22 mouse cellular contexts compared by ENCODE assay signal in genomic region chr2:128298996-128299395, GRCm38 (mm10).
DNase-seq lines count a peak whose midpoint lies in the region; ATAC-seq lines count a peak whose summit lies in the region.
"Had no signal": no experiment of that assay in that cellular context is flagged by ENCODE, and none has a peak within 500 bp of the region (broad histone marks: within the 10 kb centered on the region; RNA-seq: fewer than 3 reads in every experiment).

No protein-coding gene starts in this region.

- intact Hi-C loops in heart, postnatal 10 days (cut with DNase I), result no loop called here

- H3K4me2 ChIP-seq in heart, embryonic 11.5 days, result no peak overlapping the region
- H3K4me2 ChIP-seq: embryonic facial prominence, embryonic 15.5 days; hindbrain, embryonic 14.5 days; intestine, embryonic 15.5 days had no signal

- no peak overlapping the region for H3K27ac ChIP-seq in heart, embryonic 11.5 days (ENCODE audit: low read depth, low read length)
- H3K27ac ChIP-seq: embryonic facial prominence, embryonic 15.5 days; forebrain, embryonic 10.5 days; heart, adult 2 months; hindbrain, embryonic 10.5 days; hindbrain, embryonic 14.5 days; intestine, embryonic 15.5 days had no signal

- H3K4me1 ChIP-seq in heart, embryonic 11.5 days (ENCODE audit: control insufficient read depth, insufficient read depth, low read length), result peaks cover 22% of the 10 kb centered on the region

- no peak for ATAC-seq in heart, embryonic 11.5 days (replicated peaks; ENCODE audit: insufficient number of reproducible peaks, low FRiP score, low TSS enrichment)
- ATAC-seq: forebrain, embryonic 14.5 days; intestine, embryonic 15.5 days had no signal

- WGBS in heart, embryonic 11.5 days (ENCODE audit: insufficient replicate concordance), result 78% methylated on average over 8 of the region's 8 CpGs

- no peak overlapping the region for H3K4me3 ChIP-seq in heart, embryonic 11.5 days (ENCODE audit: low read depth, low read length)
- H3K4me3 ChIP-seq: embryonic facial prominence, embryonic 15.5 days; erythroblast, embryonic 14.5 days; forebrain, embryonic 10.5 days; heart, adult 2 months; hindbrain, embryonic 10.5 days; intestine, embryonic 15.5 days had no signal

- H3K9ac ChIP-seq in heart, embryonic 11.5 days (ENCODE audit: low read depth, low read length), result no peak overlapping the region
- H3K9ac ChIP-seq: embryonic facial prominence, embryonic 15.5 days; hindbrain, embryonic 14.5 days; intestine, embryonic 15.5 days had no signal

- no peaks in the 10 kb centered on the region for H3K36me3 ChIP-seq in heart, embryonic 11.5 days (ENCODE audit: control insufficient read depth, insufficient read depth, low read length)
- H3K36me3 ChIP-seq: embryonic facial prominence, embryonic 15.5 days; forebrain, embryonic 10.5 days; hindbrain, embryonic 10.5 days; intestine, embryonic 15.5 days had no signal

- H3K27me3 ChIP-seq in heart, embryonic 11.5 days (ENCODE audit: control insufficient read depth, insufficient read depth, low read length), result no peaks in the 10 kb centered on the region
- H3K27me3 ChIP-seq: embryonic facial prominence, embryonic 15.5 days; intestine, embryonic 15.5 days had no signal

- no peaks in the 10 kb centered on the region for H3K9me3 ChIP-seq in heart, embryonic 11.5 days (replicated peaks; ENCODE audit: control insufficient read depth, low read length)
- H3K9me3 ChIP-seq: embryonic facial prominence, embryonic 15.5 days; forebrain, embryonic 10.5 days; hindbrain, embryonic 10.5 days; intestine, embryonic 15.5 days had no signal

- DNase-seq in heart, postnatal 10 days, result peak; percentile 62 to 66
- peak; percentile 62 for DNase-seq in lung, postnatal 10 days
- DNase-seq in lung, adult 18-20 months, result no peak
- peak; percentile 55 for DNase-seq in heart, postnatal 4 days
- no peak for DNase-seq in urinary bladder, postnatal 25 days (ENCODE audit: low spot score)
- DNase-seq in left cerebral cortex, adult 9 months (ENCODE audit: low spot score in 2 of 2), result no peak
- DNase-seq: adrenal gland, adult 8-10 months; adrenal gland, postnatal 36 days; cerebellum, adult 11 months; cerebellum, adult 8-10 months; cerebellum, postnatal 14 days; embryo, embryonic 11 days; gastrocnemius, postnatal 36 days had no signal

Comparison
In these comparisons a context has a peak if more than half of its experiments do, and no peak if none do; other contexts are left out.
1. DNase-seq: peak in heart, postnatal 10 days (2 of 2), lung, postnatal 10 days (single experiment) and heart, postnatal 4 days (single experiment); none in lung, adult 18-20 months (0 of 2), urinary bladder, postnatal 25 days (single experiment) and left cerebral cortex, adult 9 months (0 of 2).